Mouse (Mus musculus) liver, embryonic 16.5 days (tissue): ENCODE data around the gene Map3k6. TPM values are rescaled to one million over a fixed set of nuclear protein-coding genes. Genes with fewer than 3 reads are reported as not detected.

Source experiments
- ATAC-seq: fragments of 200-750 bp; cut with Nextera tagmentation; 2 replicates; pipeline ENCODE4 v1.8.0; 2017; ENCODE audit warnings: low read depth, mild to moderate bottlenecking, moderate number of reproducible peaks, moderate library complexity
- H3K27ac ChIP-seq: fragments of 300-500 bp; sonication (generic); 2 replicates; pipeline ENCODE4 v1.5.1; 2014; ENCODE audit warnings: mild to moderate bottlenecking, low read length
- H3K27me3 ChIP-seq: fragments of 300-500 bp; sonication (generic); 2 replicates; pipeline ENCODE4 v1.6.1; 2014; ENCODE audit warnings: low read depth, low read length, mixed read lengths; ENCODE audit not compliant: control insufficient read depth, insufficient read depth
- H3K36me3 ChIP-seq: fragments of 300-500 bp; sonication (generic); 2 replicates; pipeline ENCODE4 v1.6.1; 2014; ENCODE audit warnings: mild to moderate bottlenecking; ENCODE audit not compliant: control insufficient read depth, insufficient read depth
- H3K4me1 ChIP-seq: fragments of 300-500 bp; sonication (generic); 2 replicates; pipeline ENCODE4 v1.6.1; 2014; ENCODE audit warnings: low read depth, low read length, mixed read lengths; ENCODE audit not compliant: control insufficient read depth
- H3K4me2 ChIP-seq: fragments of 300-500 bp; sonication (generic); 2 replicates; pipeline ENCODE4 v1.6.1; 2014; ENCODE audit warnings: low read depth, low read length, mixed read lengths
- H3K4me3 ChIP-seq: fragments of 300-500 bp; sonication (generic); 2 replicates; pipeline ENCODE4 v1.5.1; 2014; ENCODE audit warnings: low read depth, mild to moderate bottlenecking, low read length
- H3K9ac ChIP-seq: fragments of 300-500 bp; sonication (generic); 2 replicates; pipeline ENCODE4 v1.6.1; 2014; ENCODE audit warnings: low read depth, low read length
- H3K9me3 ChIP-seq: fragments of 300-500 bp; sonication (generic); replicated peaks from 2 replicates; pipeline ENCODE4 v1.6.1; 2016; ENCODE audit warnings: low read length; ENCODE audit not compliant: control insufficient read depth
- WGBS: fragments of 180-500 bp; shearing (Covaris S2); extraction: QIAGEN DNeasy Blood & Tissue Kit; methylation state at CpG from one replicate; pipeline ENCODE4 v1.1.7; 2014; ENCODE audit not compliant: insufficient replicate concordance; 5-methylcytosine and 5-hydroxymethylcytosine counted together
- polyA plus RNA-seq: library from polyadenylated mRNA; unstranded; fragments of >200 nt; fragmentation: Nextera tagmentation; extraction: Ambion mirVana; gene quantifications from 2 replicates; pipeline ENCODE4 v1.2.1, GENCODE M21; 2015

Gene Map3k6
- polyA plus RNA-seq, 1 experiment from 2014 or later: 3.0 TPM

DNA sequence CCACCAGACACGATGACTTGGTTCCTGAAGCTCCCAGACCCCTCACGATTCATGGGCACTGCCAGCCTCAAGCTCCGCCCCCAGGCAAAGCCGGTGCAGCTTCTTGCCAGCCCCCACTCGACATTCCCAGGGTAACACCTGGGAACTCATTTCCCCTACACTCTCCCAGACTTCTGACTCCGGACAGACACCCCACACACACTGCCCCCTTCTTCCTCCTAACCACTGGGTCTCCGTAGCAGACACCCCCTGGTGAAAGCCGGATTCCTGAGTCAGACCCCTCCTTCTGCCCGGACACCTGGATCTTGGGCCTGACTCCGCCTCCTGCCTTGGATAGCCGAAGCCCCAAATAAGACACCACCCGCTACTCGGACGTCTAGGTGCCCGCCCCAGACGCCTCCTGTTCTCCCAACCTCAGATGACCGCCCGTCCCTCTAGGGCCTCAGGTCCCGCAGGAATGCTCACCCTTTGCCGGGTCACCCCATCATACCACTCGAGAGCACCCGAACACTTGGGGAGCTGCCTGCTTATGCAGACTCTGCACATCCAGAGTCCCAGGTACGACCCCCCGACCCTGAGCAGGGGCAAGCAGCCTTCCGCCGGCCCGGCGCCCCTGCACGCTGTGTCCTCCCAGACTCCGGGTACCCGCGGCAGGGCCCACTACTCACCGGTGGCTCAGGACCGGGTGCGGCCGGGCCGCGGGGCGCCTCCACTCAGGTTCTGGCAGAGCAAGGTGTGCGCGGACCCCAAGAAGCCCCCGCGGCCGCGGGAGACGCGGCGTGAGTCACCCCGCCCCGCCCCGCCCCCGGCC is 28.7 kb upstream of the Map3k6 start, which contains the start of the genes Cd164l2 and Gpr3:
Gene Cd164l2 (plus strand): TSS at position 381 of the 811 bp plus-strand sequence.
Gene Gpr3 (minus strand): TSS at position 786 of the 811 bp plus-strand sequence.
- Histone ChIP-seq H3K9me3 (no peaks in the 10 kb centered on the region), H3K27ac (no peak within 1 kb of the TSS), H3K36me3 (no peaks in the 10 kb centered on the region), H3K27me3 (peaks cover 49% of the 10 kb centered on the region), H3K4me3 (peak within 1 kb of the TSS; percentile 61), H3K4me1 (peaks cover 15% of the 10 kb centered on the region), H3K9ac (0 out of 2 replicates have a peak within 1 kb of the TSS, but pooled peaks have one; percentile 22), H3K4me2 (peak within 1 kb of the TSS; percentile 82)
- WGBS: 4% methylated on average over 48 of the region's 52 CpGs
- no peak for ATAC-seq

GRCm38 (mm10) chr4:133212562-133213267 is 27.9 kb upstream of the Map3k6 start:
- 3% methylated on average over 44 of the region's 44 CpGs for WGBS
- peaks cover 49% of the 10 kb centered on the region for H3K27me3 ChIP-seq

DNA sequence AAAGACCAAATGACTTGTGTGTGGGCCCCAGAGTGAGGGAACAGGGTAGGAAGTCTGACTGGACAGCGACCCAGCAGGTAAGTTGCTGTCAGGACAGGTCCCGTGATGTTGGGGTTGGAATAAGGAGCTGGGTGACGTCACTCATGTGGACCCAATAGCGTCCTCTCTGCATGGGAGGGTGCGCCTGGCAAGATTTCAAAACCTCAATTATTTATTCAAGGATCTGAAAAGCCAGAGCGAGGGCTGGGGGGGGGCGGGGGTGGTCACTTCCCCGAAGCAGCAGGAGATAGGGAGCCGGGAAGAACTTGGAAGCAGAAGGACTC is 27.4 kb upstream of the Map3k6 start:
- Histone ChIP-seq H3K27ac (no peak overlapping the region), H3K9ac (no peak overlapping the region), H3K4me1 (peaks cover 15% of the 10 kb centered on the region), H3K36me3 (no peaks in the 10 kb centered on the region), H3K4me3 (no peak overlapping the region), H3K9me3 (no peaks in the 10 kb centered on the region), H3K4me2 (no peak overlapping the region), H3K27me3 (peaks cover 52% of the 10 kb centered on the region)
- ATAC-seq: no peak
- 4% methylated on average over 9 of the region's 9 CpGs for WGBS

More at GRCm38 (mm10) chr4:133212562-133213267, 27.9 kb upstream of the Map3k6 start:
- H3K4me2 ChIP-seq: peak overlapping the region; percentile 82
- H3K9me3 ChIP-seq: no peaks in the 10 kb centered on the region
- peaks cover 15% of the 10 kb centered on the region for H3K4me1 ChIP-seq
- peak; percentile 83 for ATAC-seq
- peak overlapping the region; percentile 61 for H3K4me3 ChIP-seq
- no peaks in the 10 kb centered on the region for H3K36me3 ChIP-seq
- H3K9ac ChIP-seq: no peak overlapping the region
- no peak overlapping the region for H3K27ac ChIP-seq

GRCm38 (mm10) chr4:133213661-133214060 is 27.0 kb upstream of the Map3k6 start:
- Histone ChIP-seq H3K36me3 (no peaks in the 10 kb centered on the region), H3K27me3 (peaks cover 53% of the 10 kb centered on the region), H3K4me2 (no peak overlapping the region), H3K4me3 (no peak overlapping the region), H3K9me3 (no peaks in the 10 kb centered on the region), H3K27ac (no peak overlapping the region), H3K4me1 (peaks cover 15% of the 10 kb centered on the region), H3K9ac (no peak overlapping the region)
- ATAC-seq: no peak
- WGBS: 26% methylated on average over 10 of the region's 10 CpGs

DNA sequence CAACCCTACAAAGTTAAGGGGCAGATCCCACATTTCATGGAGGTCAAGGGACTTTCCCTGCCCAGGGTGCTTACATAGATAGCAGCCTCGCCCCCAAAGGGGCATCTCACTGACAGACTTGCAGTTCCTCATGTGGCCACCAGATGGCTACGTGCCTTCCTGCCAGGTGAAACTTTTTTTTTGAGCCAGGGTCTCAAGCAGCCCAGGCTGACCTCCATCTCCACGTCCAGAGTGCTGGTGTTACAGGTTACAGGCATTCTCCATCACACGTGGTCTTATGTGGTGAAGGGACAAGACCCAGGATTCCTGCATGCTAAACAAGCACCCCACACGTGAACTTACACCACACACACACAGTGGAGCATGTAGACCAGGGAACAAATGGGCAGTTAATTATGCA is 23.0 kb upstream of the Map3k6 start:
- no peak overlapping the region for H3K9ac ChIP-seq
- peaks cover 11% of the 10 kb centered on the region for H3K4me1 ChIP-seq
- no peak for ATAC-seq
- H3K27ac ChIP-seq: no peak overlapping the region
- H3K4me2 ChIP-seq: no peak overlapping the region
- peaks cover 47% of the 10 kb centered on the region for H3K27me3 ChIP-seq
- H3K36me3 ChIP-seq: no peaks in the 10 kb centered on the region
- H3K4me3 ChIP-seq: no peak overlapping the region
- no peaks in the 10 kb centered on the region for H3K9me3 ChIP-seq
- 5% methylated on average over 5 of the region's 5 CpGs for WGBS

GRCm38 (mm10) chr4:133218745-133219144 is 21.9 kb upstream of the Map3k6 start:
- Histone ChIP-seq H3K27me3 (peaks cover 40% of the 10 kb centered on the region), H3K36me3 (no peaks in the 10 kb centered on the region), H3K27ac (no peak overlapping the region), H3K9me3 (no peaks in the 10 kb centered on the region), H3K4me1 (peaks cover 6% of the 10 kb centered on the region), H3K4me3 (no peak overlapping the region), H3K4me2 (no peak overlapping the region), H3K9ac (no peak overlapping the region)
- ATAC-seq: no peak
- 42% methylated on average over 3 of the region's 3 CpGs for WGBS

DNA sequence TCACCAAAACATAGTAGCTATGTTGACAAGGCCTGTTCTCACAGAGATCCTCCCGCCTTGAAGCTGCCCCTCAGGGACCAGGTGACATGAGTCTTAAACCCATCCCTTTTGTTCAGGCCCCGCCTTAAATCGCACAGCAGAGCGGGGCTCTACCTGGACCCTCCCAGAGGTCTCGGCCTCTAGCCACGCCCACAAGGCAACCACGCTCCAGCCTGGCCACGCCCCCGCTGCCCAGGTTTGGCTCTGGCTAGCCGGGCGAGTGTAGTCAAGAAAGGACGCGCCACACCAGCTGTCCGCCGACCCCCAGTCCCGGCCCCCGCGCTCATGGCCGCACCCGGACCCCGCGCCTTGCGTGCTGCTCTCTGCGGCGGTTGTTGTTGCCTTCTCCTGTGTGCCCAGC is 20.0 kb upstream of the Map3k6 start:
- Histone ChIP-seq H3K27me3 (peaks cover 29% of the 10 kb centered on the region), H3K4me3 (peak overlapping the region; percentile 25), H3K36me3 (no peaks in the 10 kb centered on the region)

DNA sequence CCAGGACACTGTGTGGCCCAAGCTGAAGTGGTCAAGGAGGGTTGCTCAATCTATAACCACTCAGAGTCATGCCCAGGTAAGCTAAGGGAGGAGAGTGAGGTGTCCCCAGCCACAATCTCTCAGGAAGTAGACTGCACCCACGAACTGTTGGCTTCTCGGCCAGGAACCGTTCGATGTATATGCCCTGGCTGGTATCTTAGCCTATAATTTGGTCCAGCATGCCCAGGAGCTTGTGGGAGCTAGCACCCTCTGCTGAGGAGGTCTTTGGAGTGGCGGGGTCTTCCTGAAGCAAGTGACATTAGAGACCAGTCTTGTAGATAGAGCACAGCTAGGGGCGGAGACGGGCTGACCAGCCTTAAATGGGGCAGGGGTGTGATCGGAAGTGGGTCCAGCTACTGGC is 18.9 kb upstream of the Map3k6 start:
- H3K36me3 ChIP-seq: no peaks in the 10 kb centered on the region
- H3K4me3 ChIP-seq: no peak overlapping the region
- ATAC-seq: no peak
- H3K4me1 ChIP-seq: peaks cover 6% of the 10 kb centered on the region
- peaks cover 29% of the 10 kb centered on the region for H3K27me3 ChIP-seq
- no peak overlapping the region for H3K27ac ChIP-seq
- H3K9ac ChIP-seq: no peak overlapping the region
- 71% methylated on average over 8 of the region's 8 CpGs for WGBS
- no peak overlapping the region for H3K4me2 ChIP-seq
- no peaks in the 10 kb centered on the region for H3K9me3 ChIP-seq

More for the DNA sequence above, 20.0 kb upstream of the Map3k6 start:
- no peak overlapping the region for H3K27ac ChIP-seq
- no peaks in the 10 kb centered on the region for H3K9me3 ChIP-seq
- no peak overlapping the region for H3K9ac ChIP-seq
- 5% methylated on average over 25 of the region's 25 CpGs for WGBS
- 0 out of 2 replicates have a peak, but pooled peaks have one; percentile 21 for ATAC-seq
- H3K4me2 ChIP-seq: peak overlapping the region; percentile 51
- H3K4me1 ChIP-seq: peaks cover 6% of the 10 kb centered on the region

DNA sequence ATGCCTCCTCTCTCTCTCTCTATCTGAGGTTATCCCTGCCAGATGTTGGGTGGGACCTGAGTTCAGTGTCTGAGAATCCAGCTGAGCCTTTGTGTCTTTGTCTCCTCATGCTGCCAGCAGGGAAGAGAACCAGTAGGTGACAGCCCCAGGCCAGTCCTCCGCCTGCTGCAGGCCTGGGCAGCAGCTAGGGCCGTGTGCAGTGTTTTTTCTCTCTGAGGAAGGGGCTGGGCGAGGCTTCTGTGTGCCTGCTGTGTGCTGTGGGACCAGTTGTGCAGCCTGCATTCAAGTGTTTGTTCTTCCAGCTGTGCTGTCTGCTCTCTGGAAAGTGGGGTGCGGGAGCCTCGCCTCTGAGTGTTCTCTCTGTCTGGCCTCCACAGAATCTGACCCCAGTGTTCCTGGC is 16.7 kb upstream of the Map3k6 start:
- Histone ChIP-seq H3K4me2 (no peak overlapping the region), H3K4me1 (peaks cover 6% of the 10 kb centered on the region), H3K4me3 (no peak overlapping the region), H3K27me3 (peaks cover 25% of the 10 kb centered on the region), H3K27ac (no peak overlapping the region), H3K36me3 (no peaks in the 10 kb centered on the region), H3K9ac (no peak overlapping the region), H3K9me3 (no peaks in the 10 kb centered on the region)
- no peak for ATAC-seq
- 60% methylated on average over 5 of the region's 5 CpGs for WGBS
